Mouse (Mus musculus): Measurements from ENCODE around the gene Ephx3. TPM values are rescaled to one million over a fixed set of nuclear protein-coding genes. Genes with fewer than 3 reads are reported as not detected.

The Ephx3 gene
- polyA plus RNA-seq, 1 experiment from 2014 or later: 0.14 TPM

- Histone ChIP-seq H3K4me2 (replicated peaks) (peak overlapping the region; percentile 59), H3K27ac (no peak overlapping the region), H3K4me3 (replicated peaks) (peak overlapping the region; percentile 24), H3K9ac (peak overlapping the region; percentile 20; the same call in 1 of the 2 replicates), H3K4me1 (replicated peaks) (peaks cover 3% of the 10 kb centered on the region; the same call in 1 of the 2 replicates), H3K36me3 (peaks cover 33% of the 10 kb centered on the region), H3K27me3 (replicated peaks) (no peaks in the 10 kb centered on the region), H3K9me3 (no peaks in the 10 kb centered on the region)
- peak; percentile 87 for ATAC-seq
- WGBS: 34% methylated on average over 39 of the region's 39 CpGs
Measured at GRCm38 (mm10) chr17:32142907-32143854, 46.2 kb downstream of the Ephx3 start.

GRCm38 (mm10) chr17:32142234-32142633 is 47.1 kb downstream of the Ephx3 start:
- Histone ChIP-seq H3K27me3 (replicated peaks) (no peaks in the 10 kb centered on the region), H3K4me3 (replicated peaks) (no peak overlapping the region), H3K9ac (no peak overlapping the region), H3K36me3 (peaks cover 34% of the 10 kb centered on the region), H3K4me1 (replicated peaks) (peaks cover 3% of the 10 kb centered on the region; the same call in 1 of the 2 replicates), H3K4me2 (replicated peaks) (no peak overlapping the region), H3K9me3 (no peaks in the 10 kb centered on the region), H3K27ac (no peak overlapping the region)
- 90% methylated on average over 1 of the region's 1 CpGs for WGBS
- ATAC-seq: no peak

Other genes starting within 250 kb of the Ephx3 start
- 52.7 and 56.6 TPM in 2 replicates for gene Rrp1b, start 153.4 kb downstream of the Ephx3 start, polyA plus RNA-seq (2015; fragmentation: Nextera tagmentation; extraction: Ambion mirVana)
- 0.29 and 0.33 TPM in 2 replicates for gene Hsf2bp, start 153.2 kb downstream of the Ephx3 start, polyA plus RNA-seq (2015; fragmentation: Nextera tagmentation; extraction: Ambion mirVana)
- 8.1 and 8.3 TPM in 2 replicates for gene Notch3, start 22.7 kb downstream of the Ephx3 start, polyA plus RNA-seq (2015; fragmentation: Nextera tagmentation; extraction: Ambion mirVana)
- 68.1 and 70.5 TPM in 2 replicates for gene Brd4, start 95.2 kb upstream of the Ephx3 start, polyA plus RNA-seq (2015; fragmentation: Nextera tagmentation; extraction: Ambion mirVana)
- gene Akap8, start 131.7 kb upstream of the Ephx3 start, polyA plus RNA-seq (2015; fragmentation: Nextera tagmentation; extraction: Ambion mirVana): 83.2 and 85.6 TPM in 2 replicates
- gene Akap8l, start 161.1 kb upstream of the Ephx3 start, polyA plus RNA-seq (2015; fragmentation: Nextera tagmentation; extraction: Ambion mirVana): 62.6 and 72.3 TPM in 2 replicates
- gene Wiz, start 199.9 kb upstream of the Ephx3 start, polyA plus RNA-seq (2015; fragmentation: Nextera tagmentation; extraction: Ambion mirVana): 24.6 and 24.7 TPM in 2 replicates
- 1.7 and 1.8 TPM in 2 replicates for gene Rasal3, start 214.0 kb upstream of the Ephx3 start, polyA plus RNA-seq (2015; fragmentation: Nextera tagmentation; extraction: Ambion mirVana)
- 0.28 and 0.40 TPM in 2 replicates for gene Pglyrp2, start 234.6 kb upstream of the Ephx3 start, polyA plus RNA-seq (2015; fragmentation: Nextera tagmentation; extraction: Ambion mirVana)